8 mouse cellular contexts compared by ENCODE assay signal in the genomic region with DNA sequence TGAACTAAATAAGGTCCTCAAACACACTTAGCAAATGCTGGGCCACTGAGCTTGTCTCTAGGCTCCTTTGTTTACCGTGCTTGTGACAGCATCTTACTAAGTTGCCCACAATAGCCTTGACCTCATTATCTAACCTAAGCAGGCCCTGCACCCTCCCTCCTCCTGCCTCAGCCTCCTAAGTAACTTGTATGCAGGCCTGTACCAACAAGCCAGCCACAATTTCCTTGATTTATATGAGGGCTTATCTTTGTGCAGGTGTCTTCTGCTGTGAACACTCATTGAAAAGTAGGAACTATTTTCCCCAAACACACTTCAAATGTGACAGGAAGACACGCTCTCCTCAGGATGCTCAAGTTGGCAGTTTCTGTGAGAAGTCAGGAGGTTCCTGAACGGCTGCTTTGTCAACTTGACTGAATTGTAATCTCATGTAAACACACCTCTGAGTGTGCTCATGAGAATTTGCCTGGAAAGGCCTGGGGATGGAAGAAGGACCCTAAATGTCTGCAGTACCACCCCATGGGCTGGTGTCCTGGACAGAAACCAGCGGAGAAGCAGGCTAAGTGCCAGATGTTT. TPM values are rescaled to one million over a fixed set of nuclear protein-coding genes. Genes with fewer than 3 reads are reported as not detected.
DNase-seq lines count a peak whose midpoint lies in the region; ATAC-seq and TF ChIP-seq lines count a peak whose summit lies in the region.

No protein-coding gene starts in this region.

- no peak overlapping the region for H3K4me2 ChIP-seq in hindbrain, embryonic 13.5 days
- H3K4me2 ChIP-seq in hindbrain, embryonic 14.5 days (replicated peaks) = no peak overlapping the region
- no peak overlapping the region for H3K4me2 ChIP-seq in liver, embryonic 15.5 days

- no peaks in the 10 kb centered on the region for H3K36me3 ChIP-seq in hindbrain, embryonic 13.5 days
- H3K36me3 ChIP-seq in hindbrain, embryonic 14.5 days (replicated peaks; ENCODE audit: control insufficient read depth, insufficient read depth) = no peaks in the 10 kb centered on the region
- H3K36me3 ChIP-seq in G1E (replicated peaks) = no peaks in the 10 kb centered on the region
- no peaks in the 10 kb centered on the region for H3K36me3 ChIP-seq in liver, embryonic 15.5 days (replicated peaks)

- no peak for DNase-seq in hindbrain, embryonic 14.5 days (ENCODE audit: low spot score)
- DNase-seq in G1E (ENCODE audit: low spot score) = no peak
- DNase-seq in gastrocnemius, postnatal 10 days = no peak
- DNase-seq in kidney, postnatal 36 days = no peak

- no peak for ATAC-seq in hindbrain, embryonic 13.5 days (ENCODE audit: low FRiP score)
- ATAC-seq in hindbrain, embryonic 14.5 days (ENCODE audit: low FRiP score) = no peak
- peak; percentile 45 for ATAC-seq in G1E (ENCODE audit: extremely low read depth, insufficient number of reproducible peaks, low FRiP score, poor library complexity, severe bottlenecking)
- ATAC-seq in erythroid progenitor cell, adult 5-6 weeks (replicated peaks; ENCODE audit: low FRiP score, poor library complexity, severe bottlenecking) = peak; percentile 58; the same call in 1 of the 2 replicates
- peak; percentile 79 for ATAC-seq in liver, embryonic 15.5 days (ENCODE audit: insufficient read depth)
- ATAC-seq in frontal cortex, adult (ENCODE audit: low TSS enrichment) = no peak

- WGBS in hindbrain, embryonic 13.5 days = 34% methylated on average over 4 of the region's 4 CpGs
- WGBS in hindbrain, embryonic 14.5 days = 23% methylated on average over 4 of the region's 4 CpGs
- WGBS in liver, embryonic 15.5 days (ENCODE audit: insufficient replicate concordance) = 13% methylated on average over 4 of the region's 4 CpGs

- H3K9me3 ChIP-seq in hindbrain, embryonic 13.5 days = no peaks in the 10 kb centered on the region
- H3K9me3 ChIP-seq in hindbrain, embryonic 14.5 days (ENCODE audit: control insufficient read depth, low read length) = no peaks in the 10 kb centered on the region
- H3K9me3 ChIP-seq in G1E (replicated peaks) = no peaks in the 10 kb centered on the region
- no peaks in the 10 kb centered on the region for H3K9me3 ChIP-seq in liver, embryonic 15.5 days (replicated peaks)

- H3K4me3 ChIP-seq in hindbrain, embryonic 13.5 days = no peak overlapping the region
- H3K4me3 ChIP-seq in hindbrain, embryonic 14.5 days (replicated peaks; ENCODE audit: low read length) = no peak overlapping the region
- no peak overlapping the region for H3K4me3 ChIP-seq in G1E (ENCODE audit: low read depth, low read length)
- H3K4me3 ChIP-seq in liver, embryonic 15.5 days (replicated peaks) = no peak overlapping the region

- H3K4me1 ChIP-seq in hindbrain, embryonic 13.5 days (replicated peaks) = peaks cover 9% of the 10 kb centered on the region
- 0 out of 2 replicates have a peak, but pooled peaks cover 4% of the 10 kb centered on the region for H3K4me1 ChIP-seq in hindbrain, embryonic 14.5 days (replicated peaks; ENCODE audit: control insufficient read depth, insufficient read depth, low read length)
- H3K4me1 ChIP-seq in G1E (ENCODE audit: insufficient read depth, low read depth, low read length) = peaks cover 3% of the 10 kb centered on the region; the same call in 1 of the 2 replicates
- peaks cover 21% of the 10 kb centered on the region for H3K4me1 ChIP-seq in liver, embryonic 15.5 days (replicated peaks)

- TF ChIP-seq CTCF in G1E (IDR thresholded peaks at IDR 0.05; ENCODE audit: low read depth, low read length) = no peak

- no peak overlapping the region for H3K9ac ChIP-seq in hindbrain, embryonic 13.5 days
- H3K9ac ChIP-seq in hindbrain, embryonic 14.5 days = no peak overlapping the region
- H3K9ac ChIP-seq in liver, embryonic 15.5 days = no peak overlapping the region

- peak overlapping the region; percentile 74 for H3K27ac ChIP-seq in hindbrain, embryonic 13.5 days
- no peak overlapping the region for H3K27ac ChIP-seq in hindbrain, embryonic 14.5 days
- H3K27ac ChIP-seq in liver, embryonic 15.5 days (replicated peaks) = no peak overlapping the region

- H3K27me3 ChIP-seq in hindbrain, embryonic 13.5 days = no peaks in the 10 kb centered on the region
- no peaks in the 10 kb centered on the region for H3K27me3 ChIP-seq in hindbrain, embryonic 14.5 days (ENCODE audit: control insufficient read depth, insufficient read depth, low read length)
- peaks cover 11% of the 10 kb centered on the region for H3K27me3 ChIP-seq in G1E (ENCODE audit: insufficient read depth, low read length)
- no peaks in the 10 kb centered on the region for H3K27me3 ChIP-seq in liver, embryonic 15.5 days

RNA-seq across cellular contexts. Expression of gene Edaradd, which starts 17.5 kb away (rescaled TPM):
- 0.93 and 1.6 TPM in 2 replicates for polyA plus RNA-seq in hindbrain, embryonic 13.5 days (2015; fragmentation: Nextera tagmentation; extraction: Ambion mirVana)
- 1.8 and 2.0 TPM in 2 replicates for polyA plus RNA-seq in hindbrain, embryonic 14.5 days (2014; fragmentation: Nextera tagmentation; extraction: Ambion mirVana)
- total RNA-seq in G1E (2014; fragmentation: Nextera tagmentation) (1.9 and 2.0 TPM in 2 replicates), G1E (2017) (0.66 and 0.70 TPM in 2 replicates)
- polyA plus RNA-seq in G1E (2012) = 0.07 TPM in 2 replicates
- 1.3 and 1.4 TPM in 2 replicates for total RNA-seq in erythroid progenitor cell, adult 5-6 weeks (2015; ENCODE audit: low replicate concordance)
- total RNA-seq in erythroid progenitor cell, adult 5-6 weeks (2017; ENCODE audit: low replicate concordance) = 0.90 and 1.1 TPM in 2 replicates
- 0.13 and 0.15 TPM in 2 replicates for polyA plus RNA-seq in liver, embryonic 15.5 days (2015; fragmentation: Nextera tagmentation; extraction: Ambion mirVana)
- under 1 TPM; 0.05 to 0.09 TPM for total RNA-seq in gastrocnemius, postnatal 10 days (2021)

RNA-seq across cellular contexts. Expression of gene Lgals8, which starts 38.0 kb away (rescaled TPM):
- polyA plus RNA-seq in hindbrain, embryonic 13.5 days (2015; fragmentation: Nextera tagmentation; extraction: Ambion mirVana) = 16.0 and 20.0 TPM in 2 replicates
- polyA plus RNA-seq in hindbrain, embryonic 14.5 days (2014; fragmentation: Nextera tagmentation; extraction: Ambion mirVana) = 24.4 and 26.3 TPM in 2 replicates
- 120 and 128 TPM in 2 replicates for total RNA-seq in G1E (2014; fragmentation: Nextera tagmentation)
- total RNA-seq in G1E (2017) = 347 and 355 TPM in 2 replicates
- polyA plus RNA-seq in G1E (2012) = 5.3 and 9.5 TPM in 2 replicates
- 17.2 and 28.8 TPM in 2 replicates for total RNA-seq in erythroid progenitor cell, adult 5-6 weeks (2015; ENCODE audit: low replicate concordance)
- 15.1 and 16.4 TPM in 2 replicates for total RNA-seq in erythroid progenitor cell, adult 5-6 weeks (2017; ENCODE audit: low replicate concordance)
- 12.7 and 13.7 TPM in 2 replicates for polyA plus RNA-seq in liver, embryonic 15.5 days (2015; fragmentation: Nextera tagmentation; extraction: Ambion mirVana)
- total RNA-seq in gastrocnemius, postnatal 10 days (2021) = 10 to 100 TPM; 27.4 to 32.7 TPM

Comparison
In these comparisons a context has a peak if more than half of its experiments do, and no peak if none do; other contexts are left out.
1. ATAC-seq: peak in G1E (single experiment), erythroid progenitor cell, adult 5-6 weeks (single experiment) and liver, embryonic 15.5 days (single experiment); none in hindbrain, embryonic 13.5 days (single experiment), hindbrain, embryonic 14.5 days (single experiment) and frontal cortex, adult (single experiment).